Mouse (Mus musculus): ENCODE measurements at regions not wholly inside any gene's neighbourhood (a gene's known extent, or its start where the extent isn't known, plus 50 kb on each side); places are given as distances from the start of the nearest gene placed in this dataset.

- TF ChIP-seq POLR2A (IDR thresholded peaks at IDR 0.05; ENCODE audit: insufficient read depth, low read depth, low read length) (no peak), CTCF (IDR thresholded peaks at IDR 0.05) (no peak), EP300 (IDR thresholded peaks at IDR 0.05; ENCODE audit: insufficient read depth, low read depth, low read length) (no peak)
These were observed 1151.9 kb upstream of the A1bg start for GRCm38 (mm10) chr15:62074735-62075134.

All from heart, adult 2 months (tissue).